Mouse (Mus musculus): ENCODE measurements at regions not wholly inside any gene's neighbourhood (a gene's known extent, or its start where the extent isn't known, plus 50 kb on each side); places are given as distances from the start of the nearest gene placed in this dataset.

GRCm38 (mm10) chr12:99099881-99100280, 179.5 kb downstream of the Ttc8 start:
- ATAC-seq (ENCODE audit: insufficient read depth, low FRiP score, low read depth): no peak
- Histone ChIP-seq H3K4me2 (no peak overlapping the region), H3K27me3 (replicated peaks) (no peaks in the 10 kb centered on the region), H3K36me3 (no peaks in the 10 kb centered on the region), H3K27ac (no peak overlapping the region), H3K9me3 (no peaks in the 10 kb centered on the region), H3K9ac (no peak overlapping the region), H3K4me1 (no peaks in the 10 kb centered on the region), H3K4me3 (replicated peaks) (no peak overlapping the region)
- 73% methylated on average over 7 of the region's 7 CpGs for WGBS

DNA sequence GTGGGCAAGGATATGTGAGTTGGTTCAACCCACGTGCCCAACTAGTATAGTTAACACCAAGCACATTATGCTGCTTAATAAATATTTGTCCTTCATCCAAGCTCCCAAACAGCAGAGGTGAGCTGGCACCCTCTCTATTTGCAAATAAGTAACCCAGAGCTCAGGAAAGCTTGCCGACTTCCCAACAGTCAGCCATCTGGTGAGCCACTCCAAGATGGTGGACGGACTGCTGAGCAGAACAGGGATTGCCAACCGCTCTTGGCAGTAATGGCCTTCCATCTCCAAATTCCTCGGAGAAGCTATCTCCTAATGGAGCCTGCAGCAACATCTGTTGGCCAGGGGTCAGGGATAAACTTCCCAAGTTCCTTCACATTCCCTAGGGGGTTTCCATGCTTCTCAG, 188.2 kb downstream of the Ttc8 start:
- H3K36me3 ChIP-seq: no peaks in the 10 kb centered on the region
- H3K9me3 ChIP-seq: no peaks in the 10 kb centered on the region
- ATAC-seq (ENCODE audit: insufficient read depth, low FRiP score, low read depth): no peak
- no peak overlapping the region for H3K4me3 ChIP-seq (replicated peaks)
- 81% methylated on average over 5 of the region's 5 CpGs for WGBS
- H3K4me1 ChIP-seq: no peaks in the 10 kb centered on the region
- H3K27me3 ChIP-seq (replicated peaks): no peaks in the 10 kb centered on the region
- H3K4me2 ChIP-seq: no peak overlapping the region
- no peak overlapping the region for H3K27ac ChIP-seq
- no peak overlapping the region for H3K9ac ChIP-seq

DNA sequence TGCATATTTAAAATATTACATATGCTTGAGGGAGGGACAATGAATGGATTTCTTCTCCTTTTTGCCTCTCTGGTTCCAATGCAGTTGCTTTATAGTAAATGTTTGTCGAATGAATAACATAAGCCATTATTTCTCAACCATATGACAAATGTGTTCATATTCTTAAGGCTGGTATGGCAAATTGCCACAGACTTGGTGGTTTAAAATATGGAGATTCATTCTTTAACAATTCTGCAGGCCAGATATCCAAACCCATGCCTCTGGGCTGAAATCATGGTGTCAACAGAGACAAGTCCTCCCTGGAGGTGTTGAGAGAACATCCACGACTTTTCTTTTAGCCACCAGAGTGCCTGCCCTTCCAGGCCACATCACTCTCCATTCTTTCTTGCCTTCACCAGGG, 193.4 kb downstream of the Ttc8 start:
- no peak overlapping the region for H3K27ac ChIP-seq
- no peaks in the 10 kb centered on the region for H3K9me3 ChIP-seq
- H3K4me1 ChIP-seq: no peaks in the 10 kb centered on the region
- H3K4me3 ChIP-seq (replicated peaks): no peak overlapping the region
- no peak overlapping the region for H3K4me2 ChIP-seq
- H3K36me3 ChIP-seq: no peaks in the 10 kb centered on the region
- no peak overlapping the region for H3K9ac ChIP-seq
- ATAC-seq (ENCODE audit: insufficient read depth, low FRiP score, low read depth): no peak
- WGBS: 72% methylated on average over 2 of the region's 2 CpGs
- H3K27me3 ChIP-seq (replicated peaks): no peaks in the 10 kb centered on the region

DNA sequence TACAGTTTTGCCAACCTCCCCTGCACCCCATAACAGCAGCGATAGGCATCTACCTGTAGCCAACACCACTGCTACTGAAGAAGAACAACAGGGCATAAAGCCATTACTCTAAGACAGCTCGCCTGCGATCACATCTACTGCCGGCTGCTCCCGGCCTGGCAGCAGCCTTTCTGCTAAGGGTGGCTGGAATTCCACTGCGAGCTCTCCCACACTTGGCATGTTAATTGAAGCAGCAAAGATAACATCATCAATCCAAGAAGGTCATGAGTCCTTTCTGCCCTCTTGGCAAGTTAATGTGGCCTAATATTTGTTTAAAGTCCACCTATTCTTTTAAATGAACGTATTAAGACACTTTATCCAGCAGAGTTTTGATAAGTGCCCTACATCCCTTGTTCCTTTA, 196.1 kb downstream of the Ttc8 start:
- H3K27ac ChIP-seq: no peak overlapping the region
- WGBS: 23% methylated on average over 7 of the region's 7 CpGs
- no peaks in the 10 kb centered on the region for H3K27me3 ChIP-seq (replicated peaks)
- H3K4me2 ChIP-seq: no peak overlapping the region
- no peak overlapping the region for H3K9ac ChIP-seq
- no peaks in the 10 kb centered on the region for H3K36me3 ChIP-seq
- ATAC-seq (ENCODE audit: insufficient read depth, low FRiP score, low read depth): no peak
- no peak overlapping the region for H3K4me3 ChIP-seq (replicated peaks)
- H3K4me1 ChIP-seq: no peaks in the 10 kb centered on the region
- no peaks in the 10 kb centered on the region for H3K9me3 ChIP-seq

- Histone ChIP-seq H3K4me2 (no peak overlapping the region), H3K36me3 (no peaks in the 10 kb centered on the region), H3K9me3 (no peaks in the 10 kb centered on the region), H3K9ac (no peak overlapping the region), H3K27ac (no peak overlapping the region), H3K4me1 (no peaks in the 10 kb centered on the region), H3K4me3 (replicated peaks) (no peak overlapping the region), H3K27me3 (replicated peaks) (no peaks in the 10 kb centered on the region)
- ATAC-seq (ENCODE audit: insufficient read depth, low FRiP score, low read depth): no peak
- 85% methylated on average over 12 of the region's 12 CpGs for WGBS
Observed at GRCm38 (mm10) chr12:99118381-99119115, 198.2 kb downstream of the Ttc8 start.

- no peaks in the 10 kb centered on the region for H3K4me1 ChIP-seq
- H3K27me3 ChIP-seq (replicated peaks): no peaks in the 10 kb centered on the region
- no peak overlapping the region for H3K4me3 ChIP-seq (replicated peaks)
- H3K9me3 ChIP-seq: no peaks in the 10 kb centered on the region
- H3K9ac ChIP-seq: no peak overlapping the region
- no peak overlapping the region for H3K27ac ChIP-seq
- WGBS: 91% methylated on average over 9 of the region's 9 CpGs
- ATAC-seq (ENCODE audit: insufficient read depth, low FRiP score, low read depth): no peak
- no peaks in the 10 kb centered on the region for H3K36me3 ChIP-seq
- H3K4me2 ChIP-seq: no peak overlapping the region
Observed at GRCm38 (mm10) chr12:99119966-99120365, 199.6 kb downstream of the Ttc8 start.

GRCm38 (mm10) chr12:99123611-99124495, 203.5 kb downstream of the Ttc8 start:
- H3K36me3 ChIP-seq: no peaks in the 10 kb centered on the region
- H3K4me2 ChIP-seq: no peak overlapping the region
- H3K4me3 ChIP-seq (replicated peaks): no peak overlapping the region
- H3K27ac ChIP-seq: no peak overlapping the region
- H3K4me1 ChIP-seq: no peaks in the 10 kb centered on the region
- no peaks in the 10 kb centered on the region for H3K9me3 ChIP-seq
- no peaks in the 10 kb centered on the region for H3K27me3 ChIP-seq (replicated peaks)
- no peak overlapping the region for H3K9ac ChIP-seq
- ATAC-seq (ENCODE audit: insufficient read depth, low FRiP score, low read depth): no peak
- whole genome bisulfite sequencing: 63% methylated on average over 15 of the region's 15 CpGs

- H3K9me3 ChIP-seq: no peaks in the 10 kb centered on the region
- H3K4me1 ChIP-seq: no peaks in the 10 kb centered on the region
- 81% methylated on average over 2 of the region's 2 CpGs for WGBS
- ATAC-seq (ENCODE audit: insufficient read depth, low FRiP score, low read depth): no peak
- no peak overlapping the region for H3K27ac ChIP-seq
- H3K36me3 ChIP-seq: no peaks in the 10 kb centered on the region
- H3K4me2 ChIP-seq: no peak overlapping the region
- H3K9ac ChIP-seq: no peak overlapping the region
- no peaks in the 10 kb centered on the region for H3K27me3 ChIP-seq (replicated peaks)
- no peak overlapping the region for H3K4me3 ChIP-seq (replicated peaks)
Observed at GRCm38 (mm10) chr12:99126129-99126528, 205.8 kb downstream of the Ttc8 start.

Measured in stomach, embryonic 15.5 days (tissue).